Mouse (Mus musculus) kidney, adult 8-10 months (tissue): ENCODE results near the gene Hdc.

Experiments used
- DNase-seq, 2 experiments: peaks; one replicate each; pipeline ENCODE4 v3.0.0; 2022

The Hdc gene

DNA sequence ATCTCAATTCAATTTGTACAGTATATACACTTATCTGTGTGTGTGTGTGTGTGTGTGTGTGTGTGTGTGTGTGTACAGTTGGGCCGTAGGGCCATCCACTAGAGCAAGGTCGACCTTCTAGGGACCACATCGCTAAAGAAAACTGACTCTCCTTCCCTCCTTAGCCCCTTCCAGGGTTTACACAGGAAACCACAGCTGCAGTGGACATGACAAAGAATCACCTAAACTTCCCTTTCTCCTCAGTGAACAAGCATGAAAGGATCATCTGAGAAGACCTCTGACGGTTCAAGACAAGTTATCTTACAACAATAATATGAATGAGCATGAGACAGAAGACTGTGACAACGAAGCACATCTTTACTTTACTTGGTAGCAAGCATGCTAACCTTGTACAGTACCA, 67.2 kb downstream of the Hdc start:
- no peak for DNase-seq

DNA sequence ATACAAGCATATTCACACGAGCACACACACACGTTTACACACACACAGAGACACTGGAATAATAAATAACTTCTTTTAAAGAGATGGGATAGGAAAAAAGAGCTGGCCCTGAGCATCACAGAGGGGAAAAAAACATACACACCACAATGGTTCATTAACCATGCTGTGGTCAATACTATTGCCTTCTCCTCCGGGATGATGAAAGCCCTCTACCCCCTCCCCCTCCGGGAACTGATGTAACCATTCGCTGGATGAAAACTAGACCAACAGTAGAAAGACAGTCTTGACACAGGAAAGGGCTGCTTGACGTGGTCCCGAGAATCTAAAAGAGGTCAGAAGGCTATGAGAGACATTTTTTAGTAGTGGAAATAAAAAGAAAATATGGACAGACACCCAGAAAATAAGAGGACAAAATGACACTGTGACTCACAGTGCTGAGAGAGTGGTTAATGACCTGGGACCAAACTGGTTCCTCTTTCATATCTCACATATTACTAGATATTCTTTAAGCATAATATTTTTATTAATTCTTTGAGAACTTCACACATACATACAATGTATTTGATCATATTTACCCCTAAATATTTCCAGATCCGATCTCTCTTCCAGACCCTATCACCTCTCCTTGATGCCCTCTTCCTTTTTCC, 67.7 kb downstream of the Hdc start:
- no peak for DNase-seq

DNA sequence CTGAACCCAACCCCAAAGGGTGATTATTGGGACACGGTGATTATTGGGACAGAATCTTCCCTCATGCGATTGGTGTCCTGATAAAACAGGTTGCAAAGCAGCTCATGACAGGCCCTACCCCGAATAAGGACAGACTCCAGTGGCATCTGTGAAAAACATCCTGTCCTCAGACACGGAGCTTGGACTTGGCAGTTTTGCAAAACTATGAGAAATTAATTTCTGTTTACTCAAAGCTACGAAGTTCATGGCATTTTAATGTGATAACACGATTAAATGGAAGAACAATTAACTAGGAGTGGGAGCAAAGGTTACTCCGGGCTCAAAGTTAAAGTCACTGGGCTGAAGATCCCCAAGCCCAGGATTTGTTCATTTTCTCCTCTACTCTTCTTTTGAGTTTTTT, 69.4 kb downstream of the Hdc start:
- DNase-seq = peak; percentile 58 to 72

- no peak for DNase-seq
Observed at GRCm38 (mm10) chr2:126546392-126546791, 72.7 kb downstream of the Hdc start.

DNA sequence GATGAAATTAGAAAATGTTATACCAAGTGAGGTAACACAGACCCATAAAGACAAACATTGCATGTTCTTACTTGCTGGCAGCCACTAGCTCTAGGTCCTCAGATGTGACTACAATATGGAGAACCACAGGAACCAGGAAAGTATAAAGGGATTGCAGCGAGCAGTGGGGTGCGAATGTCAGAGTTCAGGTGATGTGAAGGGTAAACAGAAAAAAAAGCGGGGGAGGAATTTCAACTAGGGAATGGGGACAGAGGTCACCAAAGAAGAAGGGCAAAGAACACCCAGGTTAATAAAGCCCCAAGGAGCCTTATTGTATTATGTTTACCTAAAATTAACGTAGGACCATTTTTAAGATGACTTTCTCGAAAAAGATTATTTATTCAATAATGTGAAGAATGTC, 73.8 kb downstream of the Hdc start:
- peak in 1 of 2 experiments; percentile 77 for DNase-seq
